Mouse (Mus musculus): ENCODE results near the gene Aph1c.
"Not testable (repeated sequence)": the region's sequence is repeated elsewhere in the genome, so short reads cannot be mapped to it uniquely, and the experiment has no call there.

Gene Aph1c

DNA sequence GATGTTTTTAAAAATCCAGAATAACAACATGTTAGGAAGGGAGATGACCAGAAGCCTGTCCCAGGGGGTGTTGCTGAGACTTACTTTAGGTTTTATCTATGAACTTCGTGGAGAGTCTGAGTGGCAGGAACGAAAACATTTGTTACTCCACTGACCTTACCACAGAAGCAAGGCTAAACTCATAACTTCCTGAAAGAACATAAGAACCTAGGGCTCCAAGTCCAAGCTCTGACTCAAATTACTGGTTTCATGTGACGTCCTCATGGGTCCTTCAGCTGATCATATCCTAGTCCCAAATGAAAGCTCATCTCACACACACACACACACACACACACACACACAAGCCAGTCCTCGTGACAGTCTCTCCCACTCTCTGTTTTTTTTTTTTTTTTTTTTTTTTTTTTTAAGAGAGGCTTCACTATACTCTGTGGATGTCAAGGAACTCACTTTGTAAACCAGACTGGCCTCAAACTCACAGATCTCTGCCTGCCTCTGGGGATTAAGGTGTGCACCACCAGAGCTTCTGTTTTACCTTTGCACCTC is 2.1 kb downstream of the Aph1c start:
- no peak for DNase-seq (ENCODE audit: low spot score in 2 of 2)

DNA sequence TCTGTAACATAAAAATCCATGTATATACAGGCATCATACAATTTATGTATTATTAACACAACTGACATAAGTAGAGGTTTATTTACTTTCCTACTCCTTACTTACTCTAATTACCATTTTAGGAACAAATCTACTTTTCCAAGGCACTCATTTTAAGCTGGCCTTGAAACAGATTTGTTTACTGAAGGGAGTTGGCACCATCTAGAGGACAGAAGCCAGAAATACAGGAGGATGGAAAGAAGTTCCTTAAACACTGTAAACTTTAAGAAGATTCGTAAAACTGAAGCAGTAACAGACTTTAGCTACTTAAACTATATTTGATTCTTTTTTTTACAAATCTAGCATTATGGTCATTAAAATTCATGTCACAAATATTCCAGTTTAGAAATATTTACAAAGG is 8.5 kb downstream of the Aph1c start:
- DNase-seq (ENCODE audit: low spot score in 2 of 2) = no peak

GRCm38 (mm10) chr9:66822255-66822654 is 12.3 kb downstream of the Aph1c start:
- DNase-seq (ENCODE audit: low spot score in 2 of 2) = not testable (repeated sequence)

DNA sequence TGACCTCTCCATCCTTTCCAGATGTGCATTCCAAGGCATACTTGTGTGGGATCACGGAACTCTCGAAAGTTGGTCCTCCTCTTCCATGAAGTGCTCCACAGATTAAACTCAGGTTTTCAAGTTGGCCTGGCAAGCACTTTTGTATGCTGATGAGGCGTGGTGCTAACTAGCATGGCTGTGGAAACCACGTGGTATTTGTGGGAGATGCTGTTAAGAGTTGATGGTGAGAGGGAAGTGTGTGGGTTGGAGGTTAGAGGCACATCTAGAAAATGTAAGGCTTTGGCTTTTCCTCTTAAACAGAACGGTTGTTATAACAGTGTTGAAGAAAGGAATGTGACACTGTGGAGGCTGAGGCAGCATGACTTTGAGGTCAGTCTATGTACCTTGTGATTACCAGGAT is 13.5 kb downstream of the Aph1c start:
- no peak for DNase-seq (ENCODE audit: low spot score in 2 of 2)

GRCm38 (mm10) chr9:66813392-66813791 is 21.1 kb downstream of the Aph1c start:
- DNase-seq (ENCODE audit: low spot score in 2 of 2) = no peak

DNA sequence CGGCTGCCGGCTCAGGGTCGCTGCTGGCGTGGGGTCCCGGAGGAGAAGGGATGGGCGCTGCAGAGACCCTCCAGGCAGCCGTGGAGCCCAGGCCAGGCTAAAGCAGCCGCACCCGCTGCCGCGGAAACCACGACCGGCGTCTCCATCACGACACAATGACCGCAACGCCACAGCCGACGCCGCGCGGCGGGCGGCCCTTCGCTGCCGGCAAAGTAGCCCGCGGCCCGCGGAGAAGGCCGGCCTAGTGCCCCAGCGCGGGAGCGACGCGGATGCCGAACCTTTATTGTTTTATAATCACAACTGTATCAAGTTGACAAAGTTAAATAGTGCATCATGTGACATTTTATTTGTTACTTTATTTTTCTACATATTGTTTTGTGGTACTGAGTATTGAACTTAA is 28.6 kb downstream of the Aph1c start:
- not testable (repeated sequence) for DNase-seq (ENCODE audit: low spot score in 2 of 2)

GRCm38 (mm10) chr9:66801947-66802346 is 32.6 kb downstream of the Aph1c start:
- DNase-seq (ENCODE audit: low spot score in 2 of 2) = no peak

DNA sequence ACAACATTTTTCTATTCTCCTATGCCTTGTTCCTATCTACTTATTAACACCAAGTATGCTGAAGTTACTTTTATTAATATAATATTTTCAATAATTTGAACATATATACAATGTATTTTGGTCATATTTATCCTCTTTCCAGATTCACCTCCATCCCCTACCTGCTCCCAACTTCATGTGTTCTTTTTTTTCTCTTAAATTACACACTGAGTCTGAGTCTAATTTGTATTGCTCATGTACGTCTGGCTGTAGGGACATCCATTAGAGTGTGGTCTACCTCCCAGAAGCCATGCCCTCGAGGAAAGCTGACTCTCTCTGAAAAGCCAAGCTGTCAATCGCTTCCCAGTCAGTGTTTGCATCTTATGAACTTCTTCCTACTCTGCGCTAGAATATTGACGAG is 37.8 kb downstream of the Aph1c start, which contains the start of gene Gm10647:
Gm10647 (plus strand) TSS at position 301 of the 400 bp plus-strand sequence.
- DNase-seq (ENCODE audit: low spot score in 2 of 2) = no peak

GRCm38 (mm10) chr9:66795464-66796324 is 38.8 kb downstream of the Aph1c start, which contains the start of gene Aph1b:
TSS of gene Aph1b (minus strand) at chr9:66795490.
- DNase-seq (ENCODE audit: low spot score in 2 of 2) = peak; percentile 89 to 91

DNA sequence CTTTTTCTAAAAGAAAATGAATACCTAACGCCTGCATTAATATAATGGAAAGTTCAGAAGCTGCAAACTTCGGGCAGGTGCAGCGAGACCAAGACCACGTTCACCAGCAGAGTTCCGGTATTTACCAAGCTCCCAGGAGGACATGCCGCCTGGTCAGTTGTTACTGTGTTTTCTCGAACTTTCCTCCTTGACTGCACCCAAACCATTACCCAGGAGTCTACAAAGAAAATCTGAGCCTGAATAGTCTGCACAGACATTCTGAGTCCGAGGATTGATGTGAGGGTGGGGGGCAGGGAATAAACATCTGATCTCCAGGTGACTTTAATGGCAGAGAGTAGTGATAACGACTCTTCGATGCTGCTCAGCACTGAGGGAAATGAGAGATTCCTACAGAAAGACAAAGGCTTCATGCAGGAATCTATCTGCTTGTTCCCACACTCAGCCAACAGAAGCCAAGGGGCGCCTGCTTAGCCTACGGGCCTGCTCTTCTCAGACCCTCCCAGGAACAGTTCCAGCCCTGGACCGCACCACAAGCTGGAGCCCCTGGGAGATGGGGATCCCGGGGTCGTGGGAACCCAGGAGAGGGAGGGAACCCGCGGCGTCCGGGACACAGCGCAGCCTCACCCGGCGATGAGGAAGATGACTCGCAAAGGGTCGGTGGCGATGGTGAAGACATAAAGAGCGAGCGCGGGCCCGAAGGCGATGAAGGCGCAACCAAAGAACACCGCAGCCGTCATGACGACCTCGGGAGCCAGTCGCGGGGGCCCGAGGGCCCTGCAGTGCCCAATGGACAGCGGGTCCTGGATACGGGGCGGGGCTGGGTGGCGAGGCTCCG is 39.7 kb downstream of the Aph1c start:
- no peak for DNase-seq (ENCODE audit: low spot score in 2 of 2)

GRCm38 (mm10) chr9:66787821-66788220 is 46.7 kb downstream of the Aph1c start:
- no peak for DNase-seq (ENCODE audit: low spot score in 2 of 2)

DNA sequence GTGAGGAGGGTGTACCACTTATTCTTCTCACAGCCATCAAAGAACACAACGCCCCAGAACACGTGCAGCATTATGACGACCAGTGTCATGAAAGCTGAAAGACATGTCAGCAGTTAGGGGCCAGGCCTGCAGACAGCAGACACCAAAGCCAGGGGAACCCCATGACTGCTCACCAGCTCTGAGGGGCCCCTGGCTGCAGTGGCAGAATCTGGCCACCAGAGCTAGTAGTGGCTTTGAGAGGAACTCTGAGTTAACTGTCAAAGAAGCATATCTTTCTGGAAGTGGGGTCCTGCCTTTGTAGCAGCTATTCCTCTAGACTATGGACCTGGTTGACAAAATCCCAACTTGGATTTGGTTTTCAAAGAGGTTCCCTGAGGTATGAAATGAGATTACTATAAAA is 50.0 kb downstream of the Aph1c start:
- not testable (repeated sequence) for DNase-seq (ENCODE audit: low spot score in 2 of 2)

DNA sequence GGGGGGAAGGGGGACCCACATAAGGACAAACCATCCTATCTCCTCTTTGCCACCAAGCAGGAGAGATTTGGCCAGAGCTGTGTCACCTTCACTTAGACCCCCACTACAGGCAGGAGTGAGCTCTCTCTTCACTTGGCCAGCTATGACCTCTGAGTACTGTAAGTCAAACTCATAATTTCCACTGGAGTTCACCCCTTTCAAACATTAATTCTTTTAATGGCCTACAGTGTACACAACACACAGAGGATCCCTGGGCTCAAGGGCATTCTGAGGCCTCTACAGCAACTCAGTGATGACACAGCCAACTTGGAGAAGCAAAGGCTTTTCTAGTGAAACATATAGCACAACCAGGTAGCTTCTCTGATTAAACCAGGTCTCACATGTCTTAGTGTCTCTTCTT is 63.8 kb downstream of the Aph1c start:
- DNase-seq (ENCODE audit: low spot score in 2 of 2) = no peak

DNA sequence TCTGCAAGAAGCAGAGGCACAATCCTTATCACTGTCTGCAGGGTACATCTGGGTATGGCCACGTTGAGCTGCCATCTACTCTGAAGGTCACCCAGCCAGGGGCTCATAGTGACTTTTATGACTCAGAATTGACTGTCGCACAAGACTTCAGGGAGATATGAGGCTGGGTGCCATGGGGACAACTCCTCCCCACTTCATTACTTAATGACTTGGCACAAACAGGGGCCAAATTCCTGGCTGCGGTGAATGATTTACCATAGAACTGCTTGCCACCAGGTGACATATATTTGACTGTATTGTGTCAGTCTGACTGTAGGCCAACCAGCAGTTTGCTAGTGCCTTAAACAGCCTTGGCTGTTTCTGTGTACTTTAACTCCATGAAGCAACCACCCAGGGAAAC is 65.3 kb downstream of the Aph1c start:
- DNase-seq (ENCODE audit: low spot score in 2 of 2) = no peak

DNA sequence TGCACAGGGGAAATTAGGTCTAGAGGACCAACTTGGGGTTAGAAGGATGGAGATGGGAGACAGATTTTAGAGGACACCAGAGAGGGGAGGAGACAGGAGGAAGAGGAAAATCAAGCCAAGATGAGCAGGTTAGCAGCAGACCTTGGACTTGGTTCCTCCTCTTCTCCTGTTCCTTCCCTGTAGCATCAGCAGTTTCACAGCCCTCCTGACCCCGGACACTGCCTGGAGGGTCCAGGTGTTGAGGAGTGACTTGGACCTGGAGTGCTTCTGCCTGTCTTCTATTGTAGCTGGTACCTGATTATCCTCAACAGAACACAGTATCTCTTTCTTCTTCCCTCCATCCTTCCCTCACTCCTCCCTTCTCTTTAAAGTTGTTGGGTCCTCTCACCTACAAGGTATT is 65.8 kb downstream of the Aph1c start:
- DNase-seq (ENCODE audit: low spot score in 2 of 2) = no peak

Measured in frontal cortex, postnatal 14 days (tissue).